Mouse (Mus musculus): ENCODE measurements around the gene Pias4. TPM values are rescaled to one million over a fixed set of nuclear protein-coding genes. Genes with fewer than 3 reads are reported as not detected.
"Not testable (repeated sequence)": the region's sequence is repeated elsewhere in the genome, so short reads cannot be mapped to it uniquely, and the experiment has no call there.

Gene Pias4
- total RNA-seq, 2 experiments from 2014 or later = 28.2 to 28.9 TPM

- DNase-seq (ENCODE audit: extremely low spot score in 1 of 2, low spot score in 1 of 2) = no peak
These were observed 23.7 kb upstream of the Pias4 start for GRCm38 (mm10) chr10:81191342-81191982.

DNA sequence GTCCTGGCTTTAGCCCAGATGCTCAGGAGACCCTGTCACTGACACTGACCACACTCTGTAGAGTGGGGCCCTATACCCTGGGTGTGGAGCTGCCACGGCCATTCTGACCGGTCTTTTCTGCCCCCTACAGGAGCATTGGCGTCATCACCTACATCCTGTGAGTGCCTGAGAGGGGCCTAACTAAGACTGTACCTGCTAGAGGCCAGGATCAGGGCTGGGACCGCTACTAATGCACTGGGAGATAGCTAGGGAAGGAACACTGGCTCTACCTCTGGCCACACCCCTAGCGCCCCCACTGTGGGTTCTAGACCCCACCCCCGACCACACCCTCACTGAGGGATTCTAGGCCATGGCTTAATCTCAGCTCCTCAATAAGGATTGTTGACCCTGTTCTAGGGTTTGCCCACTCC lies 23.2 kb upstream of the Pias4 start:
- no peak for DNase-seq (ENCODE audit: extremely low spot score in 1 of 2, low spot score in 1 of 2)

DNA sequence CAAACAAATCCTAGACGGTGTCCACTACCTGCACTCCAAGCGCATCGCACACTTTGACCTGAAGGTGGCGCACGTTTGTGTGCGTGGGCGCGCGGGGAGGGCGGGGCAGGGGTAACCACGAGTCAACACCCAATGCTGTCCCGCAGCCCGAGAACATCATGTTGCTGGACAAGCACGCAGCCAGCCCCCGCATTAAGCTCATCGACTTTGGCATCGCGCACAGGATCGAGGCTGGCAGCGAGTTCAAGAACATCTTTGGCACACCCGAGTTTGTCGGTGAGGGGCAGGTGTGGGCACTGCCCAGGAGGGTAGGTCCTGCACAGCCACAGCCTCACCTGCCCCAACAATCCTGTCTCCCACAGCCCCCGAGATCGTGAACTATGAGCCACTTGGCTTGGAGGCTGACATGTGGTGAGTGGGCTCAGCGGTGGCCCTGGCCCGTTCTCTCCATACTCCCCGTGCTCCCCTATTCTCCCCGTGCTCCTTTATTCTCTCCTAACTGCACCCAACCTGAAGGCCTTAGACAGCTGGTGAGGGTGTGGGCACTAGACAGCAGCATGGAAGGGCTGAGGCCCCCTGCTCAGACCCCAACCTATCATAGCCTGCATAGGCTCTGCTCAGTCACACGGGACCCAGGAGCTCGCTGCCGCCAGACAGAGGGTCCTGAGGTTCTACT lies 22.7 kb upstream of the Pias4 start:
- DNase-seq (ENCODE audit: extremely low spot score in 1 of 2, low spot score in 1 of 2) = no peak

GRCm38 (mm10) chr10:81189821-81190220 lies 22.1 kb upstream of the Pias4 start:
- no peak for DNase-seq (ENCODE audit: extremely low spot score in 1 of 2, low spot score in 1 of 2)

GRCm38 (mm10) chr10:81187161-81187560 lies 19.4 kb upstream of the Pias4 start:
- no peak for DNase-seq (ENCODE audit: extremely low spot score in 1 of 2, low spot score in 1 of 2)

- DNase-seq (ENCODE audit: extremely low spot score in 1 of 2, low spot score in 1 of 2) = no peak
These were observed 17.0 kb upstream of the Pias4 start for GRCm38 (mm10) chr10:81184765-81185164.

DNA sequence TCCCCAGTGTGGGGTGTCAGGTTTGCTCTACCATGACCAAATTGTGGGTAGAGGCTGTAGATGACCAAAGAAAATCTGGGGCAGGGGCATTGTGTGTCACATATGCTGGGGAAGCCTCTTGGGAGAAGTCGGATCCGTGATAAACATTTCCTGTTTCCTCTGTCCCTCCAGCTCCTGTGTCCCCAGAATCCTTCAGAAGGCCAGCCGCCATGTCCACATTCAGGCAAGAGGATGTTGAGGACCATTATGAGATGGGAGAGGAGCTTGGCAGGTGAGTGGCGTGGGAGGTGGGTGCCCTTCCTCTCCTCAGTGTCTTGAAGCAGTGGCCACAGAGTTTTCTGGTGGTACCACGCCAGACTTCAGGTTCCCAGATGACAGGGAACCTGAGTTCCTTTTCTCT lies 16.1 kb upstream of the Pias4 start, which contains the start of gene 4930442H23Rik:
Gene 4930442H23Rik (minus strand): TSS at position 45 of the 400 bp plus-strand sequence.
- no peak for DNase-seq (ENCODE audit: extremely low spot score in 1 of 2, low spot score in 1 of 2)

DNA sequence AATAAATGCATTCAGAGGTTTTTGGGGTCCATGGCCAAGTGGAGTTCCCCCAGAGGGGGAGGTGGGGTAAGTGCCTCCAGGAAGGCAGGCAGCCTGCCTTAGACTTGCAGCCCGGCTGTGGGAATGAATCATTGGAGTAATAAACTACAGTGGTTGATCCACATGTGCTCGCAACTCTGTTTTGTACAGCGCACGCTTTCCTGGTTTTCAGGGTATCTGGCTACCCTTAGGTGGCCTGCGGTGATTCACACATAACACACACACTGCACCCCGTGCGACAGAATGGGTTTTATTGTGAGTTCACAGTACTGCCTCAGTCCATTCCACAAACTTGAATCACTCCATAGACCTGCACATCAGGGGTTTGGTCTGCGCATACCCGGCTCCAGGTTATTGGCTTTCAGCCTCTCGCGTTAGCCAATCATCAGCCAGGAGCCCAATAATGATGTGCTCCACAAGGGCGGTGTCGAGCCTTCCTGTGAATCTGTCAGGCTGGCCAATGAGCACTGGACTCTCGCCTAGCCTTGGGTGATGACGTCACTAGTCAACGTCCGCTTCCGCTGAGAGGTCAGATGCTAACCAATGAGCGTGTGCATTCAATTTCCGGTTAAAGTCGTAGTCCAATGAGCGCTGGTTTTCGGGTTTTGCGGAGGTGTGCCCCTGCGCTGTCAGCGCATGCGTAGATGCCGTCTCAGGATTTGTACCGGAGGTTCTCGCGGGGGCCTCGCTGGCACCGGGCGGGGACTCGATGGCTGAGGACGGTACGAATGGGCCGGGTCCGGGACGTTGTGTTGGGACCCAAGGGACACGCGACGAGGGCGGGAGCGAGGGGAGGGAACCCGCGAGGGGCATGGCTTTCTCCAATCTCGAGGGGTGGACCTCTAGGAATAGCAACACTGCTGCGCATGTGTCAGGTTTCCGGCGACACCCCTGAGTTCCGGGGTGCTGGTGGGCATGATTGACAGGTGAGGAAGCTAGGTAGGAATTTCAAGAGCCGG lies 14.9 kb upstream of the Pias4 start, which contains the start of gene Dapk3:
Gene Dapk3 (plus strand): TSS at position 670 of the 998 bp plus-strand sequence.
- DNase-seq (ENCODE audit: extremely low spot score in 1 of 2, low spot score in 1 of 2) = peak; percentile 88 to 97

GRCm38 (mm10) chr10:81181860-81182259 lies 14.1 kb upstream of the Pias4 start:
- DNase-seq (ENCODE audit: extremely low spot score in 1 of 2, low spot score in 1 of 2) = not testable (repeated sequence)

- no peak for DNase-seq (ENCODE audit: extremely low spot score in 1 of 2, low spot score in 1 of 2)
These were observed 13.2 kb upstream of the Pias4 start for GRCm38 (mm10) chr10:81180946-81181345.

DNA sequence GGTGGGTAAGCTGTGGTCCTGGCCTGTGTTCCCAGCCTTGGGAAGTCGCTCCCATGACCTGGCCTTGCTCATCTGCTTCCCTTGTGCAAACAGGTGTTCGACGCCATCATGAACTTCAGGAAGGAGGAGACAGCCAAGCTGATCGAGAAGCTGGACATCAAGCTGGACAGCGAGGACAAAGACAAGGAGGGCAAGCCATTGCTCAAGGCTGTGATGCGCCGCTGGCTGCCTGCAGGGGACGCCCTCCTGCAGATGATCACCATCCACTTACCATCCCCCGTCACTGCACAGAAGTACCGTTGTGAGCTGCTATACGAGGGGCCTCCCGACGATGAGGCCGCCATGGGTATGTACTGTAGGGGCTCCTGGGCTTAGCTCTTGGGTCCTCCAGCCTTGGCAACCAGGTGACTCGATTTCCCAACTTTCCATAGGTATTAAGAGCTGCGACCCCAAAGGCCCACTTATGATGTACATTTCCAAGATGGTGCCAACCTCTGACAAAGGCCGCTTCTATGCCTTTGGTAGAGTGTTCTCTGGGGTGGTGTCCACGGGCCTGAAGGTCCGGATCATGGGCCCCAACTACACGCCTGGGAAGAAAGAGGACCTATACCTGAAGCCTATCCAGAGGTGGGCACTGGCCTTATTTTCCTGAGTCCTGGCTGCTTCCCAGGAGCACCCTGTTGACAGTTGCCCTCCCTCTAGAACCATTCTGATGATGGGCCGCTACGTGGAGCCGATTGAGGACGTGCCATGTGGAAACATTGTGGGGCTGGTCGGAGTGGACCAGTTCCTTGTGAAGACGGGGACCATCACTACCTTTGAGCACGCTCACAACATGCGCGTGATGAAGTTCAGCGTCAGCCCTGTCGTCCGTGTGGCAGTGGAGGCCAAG lies 12.0 kb upstream of the Pias4 start:
- DNase-seq (ENCODE audit: extremely low spot score in 1 of 2, low spot score in 1 of 2) = no peak

DNA sequence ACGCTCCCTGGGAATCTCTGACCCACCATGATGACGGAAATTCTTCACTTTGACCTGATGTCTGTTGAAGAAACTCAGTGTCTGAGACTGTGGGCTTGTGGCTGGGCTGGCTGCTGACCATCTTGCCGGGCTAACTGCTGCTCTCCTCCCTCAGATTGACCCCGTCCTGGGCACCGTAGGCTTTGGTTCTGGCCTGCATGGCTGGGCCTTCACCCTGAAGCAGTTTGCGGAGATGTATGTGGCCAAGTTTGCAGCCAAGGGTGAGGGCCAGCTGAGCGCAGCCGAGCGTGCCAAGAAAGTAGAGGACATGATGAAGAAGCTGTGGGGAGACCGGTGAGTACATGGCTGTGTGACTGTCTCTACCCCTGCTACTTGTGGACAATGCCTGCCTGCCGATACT lies 11.2 kb upstream of the Pias4 start:
- no peak for DNase-seq (ENCODE audit: extremely low spot score in 1 of 2, low spot score in 1 of 2)

GRCm38 (mm10) chr10:81177958-81178712 lies 10.4 kb upstream of the Pias4 start:
- no peak for DNase-seq (ENCODE audit: extremely low spot score in 1 of 2, low spot score in 1 of 2)

DNA sequence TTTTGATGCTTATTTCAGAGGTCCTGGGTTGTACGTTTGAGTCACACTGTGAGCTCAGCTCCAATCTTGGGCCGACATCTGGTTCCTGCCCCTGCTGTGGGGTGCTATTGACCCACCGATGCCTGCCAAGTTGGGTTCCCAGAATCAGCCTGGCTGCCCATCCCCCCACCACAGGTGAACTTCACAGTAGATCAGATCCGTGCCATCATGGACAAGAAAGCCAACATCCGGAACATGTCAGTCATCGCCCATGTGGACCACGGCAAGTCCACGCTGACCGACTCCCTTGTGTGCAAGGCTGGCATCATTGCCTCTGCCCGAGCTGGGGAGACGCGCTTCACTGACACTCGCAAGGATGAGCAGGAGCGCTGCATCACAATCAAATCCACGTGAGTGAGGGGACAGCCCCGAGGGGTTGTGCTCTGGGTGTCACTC lies 9.8 kb upstream of the Pias4 start:
- no peak for DNase-seq (ENCODE audit: extremely low spot score in 1 of 2, low spot score in 1 of 2)

DNA sequence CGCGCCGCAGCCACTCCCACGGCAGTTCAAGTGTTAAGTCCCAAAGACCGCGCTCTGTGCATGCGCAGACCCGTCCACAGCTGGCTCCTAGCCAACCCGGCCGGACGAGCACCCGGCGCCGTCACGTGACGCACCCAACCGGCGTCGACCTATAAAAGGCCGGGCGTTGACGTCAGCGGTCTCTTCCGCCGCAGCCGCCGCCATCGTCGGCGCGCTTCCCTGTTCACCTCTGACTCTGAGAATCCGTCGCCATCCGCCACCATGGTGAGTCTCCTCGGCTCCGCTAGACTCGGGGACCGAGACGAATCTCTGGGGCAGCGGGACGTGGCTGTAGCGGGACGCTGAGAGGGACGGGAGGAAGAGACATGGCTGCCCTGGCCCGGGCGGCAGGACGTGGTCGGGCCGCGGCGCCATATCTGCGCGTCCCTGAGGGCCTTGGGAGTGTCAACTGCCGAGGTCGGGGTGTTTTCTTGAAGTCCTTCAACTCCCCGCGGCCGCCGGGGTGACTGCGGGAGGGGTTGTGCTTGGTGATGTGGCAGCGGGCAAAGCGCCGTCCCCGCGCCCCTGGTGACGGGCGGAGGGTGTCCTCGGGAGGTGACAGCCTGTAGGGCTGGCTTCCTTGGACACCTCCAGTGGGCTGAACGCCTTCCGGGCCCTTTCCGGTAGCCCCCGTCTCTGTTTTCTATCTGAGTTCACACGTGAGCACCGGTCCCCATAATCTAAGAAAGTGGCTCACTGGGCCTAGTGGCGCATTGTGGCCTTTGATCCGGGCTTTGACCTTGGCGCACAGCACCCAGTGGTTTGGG lies 8.9 kb upstream of the Pias4 start, which contains the start of gene Eef2:
Gene Eef2 (plus strand): TSS at position 166 of the 806 bp plus-strand sequence.
- peak; percentile 99 to 100 for DNase-seq (ENCODE audit: extremely low spot score in 1 of 2, low spot score in 1 of 2)

GRCm38 (mm10) chr10:81175936-81176465 lies 8.3 kb upstream of the Pias4 start:
- no peak for DNase-seq (ENCODE audit: extremely low spot score in 1 of 2, low spot score in 1 of 2)

DNA sequence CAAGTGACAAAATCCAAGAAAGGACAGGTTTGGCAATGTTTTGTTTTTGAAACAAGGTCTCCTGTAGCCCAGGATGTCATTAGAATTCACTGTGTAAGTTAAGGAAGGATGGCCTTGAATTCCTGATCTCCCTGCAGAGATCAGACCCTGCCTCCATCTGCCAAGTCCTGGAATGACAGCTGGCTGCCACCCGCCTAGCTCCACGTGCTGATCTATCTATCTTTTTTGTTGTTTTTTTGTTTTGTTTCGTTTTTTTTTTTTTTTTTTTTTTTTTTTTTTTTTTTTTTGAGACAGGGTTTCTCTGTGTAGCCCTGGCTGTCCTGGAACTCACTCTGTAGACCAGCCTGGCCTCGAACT lies 7.6 kb upstream of the Pias4 start:
- not testable (repeated sequence) for DNase-seq (ENCODE audit: extremely low spot score in 1 of 2, low spot score in 1 of 2)
